Mouse (Mus musculus): ENCODE results near the gene Myh6. TPM values are rescaled to one million over a fixed set of nuclear protein-coding genes. Genes with fewer than 3 reads are reported as not detected.

Gene Myh6
- polyA plus RNA-seq, 1 experiment from 2014 or later, result 0.51 TPM

DNA sequence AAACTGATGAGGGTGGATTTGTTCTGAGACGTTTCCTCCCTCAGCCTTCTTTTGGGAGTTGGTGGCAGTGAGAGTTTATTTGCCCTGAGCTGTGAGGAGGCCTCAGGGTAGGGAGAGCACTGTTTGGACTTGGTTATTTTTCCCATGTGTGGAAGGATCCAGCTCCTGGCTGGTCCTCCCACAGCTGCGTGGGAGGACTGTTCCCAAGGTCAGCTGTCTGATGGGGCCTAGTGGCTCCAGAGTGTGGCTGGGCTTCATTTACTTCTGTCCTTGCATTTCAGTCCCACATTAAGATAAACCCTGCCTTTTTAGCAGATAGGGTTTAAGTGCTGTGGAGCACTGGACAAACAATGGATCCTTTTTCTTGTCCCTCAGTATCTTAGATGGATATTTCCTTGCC, 69.3 kb downstream of the Myh6 start:
- Histone ChIP-seq H3K9ac (ENCODE audit: low read depth, low read length) (no peak overlapping the region), H3K4me3 (ENCODE audit: low read depth, low read length) (no peak overlapping the region), H3K36me3 (ENCODE audit: control insufficient read depth, insufficient read depth) (peaks cover 26% of the 10 kb centered on the region), H3K27ac (ENCODE audit: low read length) (no peak overlapping the region), H3K4me2 (ENCODE audit: low read depth, low read length) (no peak overlapping the region), H3K4me1 (ENCODE audit: control insufficient read depth, low read depth, low read length) (peaks cover 24% of the 10 kb centered on the region), H3K9me3 (replicated peaks; ENCODE audit: control insufficient read depth, low read length) (no peaks in the 10 kb centered on the region), H3K27me3 (ENCODE audit: control insufficient read depth, insufficient read depth, low read depth, low read length) (no peaks in the 10 kb centered on the region)
- WGBS (ENCODE audit: insufficient replicate concordance), result 45% methylated on average over 2 of the region's 2 CpGs
- ATAC-seq (ENCODE audit: low read depth), result no peak

GRCm38 (mm10) chr14:54894296-54895151, 72.2 kb downstream of the Myh6 start:
- Histone ChIP-seq H3K9ac (ENCODE audit: low read depth, low read length) (peak overlapping the region; percentile 85), H3K4me3 (ENCODE audit: low read depth, low read length) (peak overlapping the region; percentile 77), H3K9me3 (replicated peaks; ENCODE audit: control insufficient read depth, low read length) (no peaks in the 10 kb centered on the region), H3K4me1 (ENCODE audit: control insufficient read depth, low read depth, low read length) (peaks cover 21% of the 10 kb centered on the region), H3K27me3 (ENCODE audit: control insufficient read depth, insufficient read depth, low read depth, low read length) (no peaks in the 10 kb centered on the region), H3K4me2 (ENCODE audit: low read depth, low read length) (peak overlapping the region; percentile 88), H3K27ac (ENCODE audit: low read length) (peak overlapping the region; percentile 73), H3K36me3 (ENCODE audit: control insufficient read depth, insufficient read depth) (peaks cover 26% of the 10 kb centered on the region)
- WGBS (ENCODE audit: insufficient replicate concordance), result under 1% methylated on average over 46 of the region's 54 CpGs
- ATAC-seq (ENCODE audit: low read depth), result peak; percentile 56

DNA sequence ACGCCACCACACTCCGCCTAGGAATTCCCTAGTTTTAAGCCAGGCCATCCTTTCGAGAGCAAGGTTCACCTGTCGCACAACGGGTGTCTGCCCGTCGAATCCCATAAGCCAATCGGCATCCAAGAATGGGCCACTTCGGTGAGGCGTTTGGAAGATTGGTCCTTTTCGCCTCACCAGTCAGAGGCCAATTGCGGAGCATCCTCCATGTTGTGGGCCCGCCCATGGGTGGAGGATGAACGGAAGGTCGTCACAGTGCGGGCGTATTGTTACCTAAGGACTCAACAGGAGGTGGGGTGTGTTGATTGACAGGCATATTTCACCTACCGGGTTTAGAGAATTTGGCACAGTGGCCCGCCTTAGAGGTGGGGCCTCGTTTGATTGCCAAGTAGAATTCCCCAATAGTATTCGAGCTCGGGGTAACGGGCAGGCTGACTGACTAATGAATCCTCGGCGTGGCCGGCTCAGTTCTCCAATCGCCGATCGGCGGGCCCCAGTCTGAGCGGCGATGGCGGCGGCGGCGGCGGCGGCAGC, 73.0 kb downstream of the Myh6 start:
- peak overlapping the region; percentile 88 for H3K4me2 ChIP-seq (ENCODE audit: low read depth, low read length)
- H3K9ac ChIP-seq (ENCODE audit: low read depth, low read length), result peak overlapping the region; percentile 85
- ATAC-seq (ENCODE audit: low read depth), result peak; percentile 98
- no peaks in the 10 kb centered on the region for H3K27me3 ChIP-seq (ENCODE audit: control insufficient read depth, insufficient read depth, low read depth, low read length)
- H3K4me1 ChIP-seq (ENCODE audit: control insufficient read depth, low read depth, low read length), result peaks cover 21% of the 10 kb centered on the region
- whole genome bisulfite sequencing (ENCODE audit: insufficient replicate concordance), result under 1% methylated on average over 38 of the region's 38 CpGs
- peak overlapping the region; percentile 77 for H3K4me3 ChIP-seq (ENCODE audit: low read depth, low read length)
- peak overlapping the region; percentile 91 for H3K27ac ChIP-seq (ENCODE audit: low read length)
- H3K9me3 ChIP-seq (replicated peaks; ENCODE audit: control insufficient read depth, low read length), result no peaks in the 10 kb centered on the region
- peaks cover 26% of the 10 kb centered on the region for H3K36me3 ChIP-seq (ENCODE audit: control insufficient read depth, insufficient read depth)

GRCm38 (mm10) chr14:54892200-54892599, 74.5 kb downstream of the Myh6 start, which contains the start of gene Pabpn1:
Gene Pabpn1, plus strand, starts transcription at chr14:54892500.
- WGBS (ENCODE audit: insufficient replicate concordance), result 85% methylated on average over 3 of the region's 3 CpGs
- Histone ChIP-seq H3K4me1 (ENCODE audit: control insufficient read depth, low read depth, low read length) (peaks cover 18% of the 10 kb centered on the region), H3K36me3 (ENCODE audit: control insufficient read depth, insufficient read depth) (peaks cover 16% of the 10 kb centered on the region), H3K4me3 (ENCODE audit: low read depth, low read length) (peak within 1 kb of the TSS; percentile 77), H3K4me2 (ENCODE audit: low read depth, low read length) (peak within 1 kb of the TSS; percentile 82), H3K27me3 (ENCODE audit: control insufficient read depth, insufficient read depth, low read depth, low read length) (no peaks in the 10 kb centered on the region), H3K27ac (ENCODE audit: low read length) (peak within 1 kb of the TSS; percentile 91), H3K9ac (ENCODE audit: low read depth, low read length) (peak within 1 kb of the TSS; percentile 70), H3K9me3 (replicated peaks; ENCODE audit: control insufficient read depth, low read length) (no peaks in the 10 kb centered on the region)
- no peak for ATAC-seq (ENCODE audit: low read depth)

MicroRNAs within 50 kb of the gene (microRNA counts, 519-probe panel; counts per million panel counts)
- microRNA mmu-miR-208a (1,269 counts per million, percentile 9 among the panel's probes with 10 or more counts), microRNA mmu-miR-208b (1,228 counts per million, percentile 9 among the panel's probes with 10 or more counts)

Small RNAs within 50 kb of the gene (microRNA-seq; reads per million reads assigned to microRNA genes)
- gene Mir208a, result 3.2 reads per million, percentile 10 among the genes with 10 or more reads in this experiment
- gene Mir208b, result 53.9 reads per million, percentile 47 among the genes with 10 or more reads in this experiment

Other genes starting within 250 kb of the Myh6 start
- gene Slc7a8, start 185.0 kb downstream of the Myh6 start, polyA plus RNA-seq (2015; fragmentation: Nextera tagmentation; extraction: Ambion mirVana), result 3.0 and 4.9 TPM in 2 replicates
- gene Rnf212b, start 152.8 kb downstream of the Myh6 start, polyA plus RNA-seq (2015; fragmentation: Nextera tagmentation; extraction: Ambion mirVana), result not detected in 2 replicates
- gene Homez, start 96.0 kb downstream of the Myh6 start, polyA plus RNA-seq (2015; fragmentation: Nextera tagmentation; extraction: Ambion mirVana), result 2.4 and 2.7 TPM in 2 replicates
- 0.51 and 0.55 TPM in 2 replicates for gene Ppp1r3e, start 89.4 kb downstream of the Myh6 start, polyA plus RNA-seq (2015; fragmentation: Nextera tagmentation; extraction: Ambion mirVana)
- gene Bcl2l2, start 83.5 kb downstream of the Myh6 start, polyA plus RNA-seq (2015; fragmentation: Nextera tagmentation; extraction: Ambion mirVana), result 0.42 and 0.69 TPM in 2 replicates
- gene Gm20521, start 83.5 kb downstream of the Myh6 start, polyA plus RNA-seq (2015; fragmentation: Nextera tagmentation; extraction: Ambion mirVana), result 0.11 TPM in 1 of 2 replicates, not detected in the other
- gene Pabpn1, start 74.4 kb downstream of the Myh6 start, polyA plus RNA-seq (2015; fragmentation: Nextera tagmentation; extraction: Ambion mirVana), result 30.1 and 32.0 TPM in 2 replicates
- gene Slc22a17, start 53.8 kb downstream of the Myh6 start, polyA plus RNA-seq (2015; fragmentation: Nextera tagmentation; extraction: Ambion mirVana), result 1.3 and 1.5 TPM in 2 replicates
- gene Efs, start 40.8 kb downstream of the Myh6 start, polyA plus RNA-seq (2015; fragmentation: Nextera tagmentation; extraction: Ambion mirVana), result 0.26 and 0.42 TPM in 2 replicates
- not detected in 2 replicates for gene Il25, start 34.2 kb downstream of the Myh6 start, polyA plus RNA-seq (2015; fragmentation: Nextera tagmentation; extraction: Ambion mirVana)
- gene Cmtm5, start 30.7 kb downstream of the Myh6 start, polyA plus RNA-seq (2015; fragmentation: Nextera tagmentation; extraction: Ambion mirVana), result 0.20 TPM in 1 of 2 replicates, not detected in the other
- not detected in 2 replicates for gene Gm17428, start 10.0 kb upstream of the Myh6 start, polyA plus RNA-seq (2015; fragmentation: Nextera tagmentation; extraction: Ambion mirVana)
- gene Myh7, start 27.7 kb upstream of the Myh6 start, polyA plus RNA-seq (2015; fragmentation: Nextera tagmentation; extraction: Ambion mirVana), result 1.8 and 3.1 TPM in 2 replicates
- 28.8 and 32.0 TPM in 2 replicates for gene Ngdn, start 48.5 kb upstream of the Myh6 start, polyA plus RNA-seq (2015; fragmentation: Nextera tagmentation; extraction: Ambion mirVana)
- gene Zfhx2, start 125.4 kb upstream of the Myh6 start, polyA plus RNA-seq (2015; fragmentation: Nextera tagmentation; extraction: Ambion mirVana), result 0.84 and 1.1 TPM in 2 replicates
- gene Thtpa, start 127.9 kb upstream of the Myh6 start, polyA plus RNA-seq (2015; fragmentation: Nextera tagmentation; extraction: Ambion mirVana), result 5.1 and 5.3 TPM in 2 replicates
- gene Ap1g2, start 139.7 kb upstream of the Myh6 start, polyA plus RNA-seq (2015; fragmentation: Nextera tagmentation; extraction: Ambion mirVana), result 16.9 and 19.8 TPM in 2 replicates
- gene Jph4, start 150.0 kb upstream of the Myh6 start, polyA plus RNA-seq (2015; fragmentation: Nextera tagmentation; extraction: Ambion mirVana), result not detected in 2 replicates